Comparison of ENCODE assay signal across 23 mouse cellular contexts in the genomic region with DNA sequence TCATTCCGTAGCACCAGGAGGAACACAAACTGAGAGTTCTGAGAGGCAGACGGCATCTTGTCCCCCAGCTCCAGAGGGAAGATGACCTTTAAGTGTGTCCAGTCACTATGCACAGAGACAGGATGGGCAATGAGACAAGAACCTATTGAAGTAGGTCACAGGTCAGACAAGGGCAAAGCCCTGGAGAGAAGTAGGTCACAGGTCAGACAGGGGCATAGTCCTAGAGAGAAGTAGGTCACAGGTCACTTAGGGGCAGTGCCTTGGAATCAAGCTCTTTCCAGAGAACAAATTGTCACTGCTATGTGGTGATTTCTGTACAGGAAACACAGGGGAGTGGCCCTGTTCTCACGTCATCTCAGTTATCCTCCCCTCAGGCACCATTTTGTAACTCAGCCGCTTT.
DNase-seq lines count a peak whose midpoint lies in the region; ATAC-seq and TF ChIP-seq lines count a peak whose summit lies in the region.
"Had no signal": no experiment of that assay in that cellular context is flagged by ENCODE, and none has a peak within 500 bp of the region (broad histone marks: within the 10 kb centered on the region; RNA-seq: fewer than 3 reads in every experiment).

No protein-coding gene starts in this region.

- H3K27me3 ChIP-seq in hindbrain, embryonic 10.5 days (ENCODE audit: insufficient read depth, poor library complexity, severe bottlenecking): peaks cover 13% of the 10 kb centered on the region; the same call in 1 of the 2 replicates
- no peaks in the 10 kb centered on the region for H3K27me3 ChIP-seq in hindbrain, embryonic 16.5 days (replicated peaks; ENCODE audit: control insufficient read depth, insufficient read depth, low read length)
- H3K27me3 ChIP-seq in liver, postnatal 0 days (ENCODE audit: insufficient read depth, low read length): no peaks in the 10 kb centered on the region
- H3K27me3 ChIP-seq in liver, embryonic 11.5 days (replicated peaks; ENCODE audit: control insufficient read depth, insufficient read depth, low read length): no peaks in the 10 kb centered on the region
- H3K27me3 ChIP-seq: embryonic facial prominence, embryonic 13.5 days; embryonic facial prominence, embryonic 15.5 days; forebrain, embryonic 12.5 days had no signal

- H3K36me3 ChIP-seq in hindbrain, embryonic 10.5 days: no peaks in the 10 kb centered on the region
- H3K36me3 ChIP-seq in hindbrain, embryonic 16.5 days (ENCODE audit: control insufficient read depth, insufficient read depth, low read length): no peaks in the 10 kb centered on the region
- H3K36me3 ChIP-seq in liver, postnatal 0 days (replicated peaks; ENCODE audit: insufficient read depth, low read length): no peaks in the 10 kb centered on the region
- H3K36me3 ChIP-seq in liver, embryonic 11.5 days (ENCODE audit: control insufficient read depth, insufficient read depth, low read length): no peaks in the 10 kb centered on the region
- H3K36me3 ChIP-seq: embryonic facial prominence, embryonic 13.5 days; embryonic facial prominence, embryonic 15.5 days; forebrain, embryonic 10.5 days; forebrain, embryonic 12.5 days had no signal

- no peaks in the 10 kb centered on the region for H3K9me3 ChIP-seq in hindbrain, embryonic 10.5 days
- no peaks in the 10 kb centered on the region for H3K9me3 ChIP-seq in hindbrain, embryonic 16.5 days (ENCODE audit: control insufficient read depth, low read length)
- H3K9me3 ChIP-seq in liver, postnatal 0 days (ENCODE audit: low read length): no peaks in the 10 kb centered on the region
- no peaks in the 10 kb centered on the region for H3K9me3 ChIP-seq in liver, embryonic 11.5 days (ENCODE audit: control insufficient read depth, low read length)
- H3K9me3 ChIP-seq: embryonic facial prominence, embryonic 13.5 days; embryonic facial prominence, embryonic 15.5 days; forebrain, embryonic 10.5 days; forebrain, embryonic 12.5 days had no signal

- no peak for TF ChIP-seq CTCF in liver, postnatal 0 days (IDR thresholded peaks at IDR 0.05; ENCODE audit: low read depth)

- 25% methylated on average over 4 of the region's 4 CpGs for WGBS in hindbrain, embryonic 10.5 days
- 48% methylated on average over 4 of the region's 4 CpGs for WGBS in hindbrain, embryonic 16.5 days
- WGBS in liver, postnatal 0 days (ENCODE audit: insufficient replicate concordance): 59% methylated on average over 4 of the region's 4 CpGs
- 73% methylated on average over 4 of the region's 4 CpGs for WGBS in liver, embryonic 11.5 days

- no peak for TF ChIP-seq EP300 in liver, postnatal 0 days (IDR thresholded peaks at IDR 0.05; ENCODE audit: low read depth)

- H3K27ac ChIP-seq in hindbrain, embryonic 10.5 days: no peak overlapping the region
- no peak overlapping the region for H3K27ac ChIP-seq in hindbrain, embryonic 16.5 days (ENCODE audit: low read depth, low read length)
- no peak overlapping the region for H3K27ac ChIP-seq in liver, postnatal 0 days (ENCODE audit: low read depth)
- no peak overlapping the region for H3K27ac ChIP-seq in liver, embryonic 11.5 days (ENCODE audit: low read depth, low read length)
- H3K27ac ChIP-seq: embryonic facial prominence, embryonic 13.5 days; embryonic facial prominence, embryonic 15.5 days; forebrain, embryonic 10.5 days; forebrain, embryonic 12.5 days had no signal

- H3K4me2 ChIP-seq in hindbrain, embryonic 16.5 days (ENCODE audit: low read length): no peak overlapping the region
- H3K4me2 ChIP-seq in liver, postnatal 0 days (ENCODE audit: low read depth, low read length): no peak overlapping the region
- no peak overlapping the region for H3K4me2 ChIP-seq in liver, embryonic 11.5 days
- H3K4me2 ChIP-seq: embryonic facial prominence, embryonic 13.5 days; embryonic facial prominence, embryonic 15.5 days; forebrain, embryonic 12.5 days had no signal

- H3K4me1 ChIP-seq in hindbrain, embryonic 10.5 days (replicated peaks): peaks cover 11% of the 10 kb centered on the region
- no peaks in the 10 kb centered on the region for H3K4me1 ChIP-seq in hindbrain, embryonic 16.5 days (ENCODE audit: control insufficient read depth, insufficient read depth, low read depth, low read length)
- no peaks in the 10 kb centered on the region for H3K4me1 ChIP-seq in liver, postnatal 0 days (ENCODE audit: insufficient read depth)
- no peaks in the 10 kb centered on the region for H3K4me1 ChIP-seq in liver, embryonic 11.5 days (replicated peaks; ENCODE audit: control insufficient read depth, insufficient read depth, low read length)
- H3K4me1 ChIP-seq: embryonic facial prominence, embryonic 13.5 days; embryonic facial prominence, embryonic 15.5 days; forebrain, embryonic 12.5 days had no signal

- no peak overlapping the region for H3K9ac ChIP-seq in hindbrain, embryonic 16.5 days (ENCODE audit: low read depth, low read length)
- no peak overlapping the region for H3K9ac ChIP-seq in liver, postnatal 0 days (replicated peaks)
- no peak overlapping the region for H3K9ac ChIP-seq in liver, embryonic 11.5 days (ENCODE audit: low read depth, low read length)
- H3K9ac ChIP-seq: embryonic facial prominence, embryonic 13.5 days; embryonic facial prominence, embryonic 15.5 days; forebrain, embryonic 12.5 days had no signal

- DNase-seq in hindbrain, embryonic 10.5 days (ENCODE audit: low spot score): peak; percentile 12
- peak; percentile 16 for DNase-seq in liver, postnatal 0 days
- DNase-seq in liver, embryonic 11.5 days (ENCODE audit: low spot score): no peak
- DNase-seq in embryo, embryonic 10.5 days (ENCODE audit: low spot score): peak; percentile 37
- no peak for DNase-seq in right cerebral cortex, postnatal 10 days (ENCODE audit: low spot score in 2 of 2)
- no peak for DNase-seq in adrenal gland, postnatal 4 days (ENCODE audit: low spot score in 2 of 2)
- DNase-seq: adrenal gland, adult 2 months; adrenal gland, postnatal 10 days; adrenal gland, postnatal 25 days; cerebellum, adult 11 months; cerebellum, adult 18-20 months; cerebellum, adult 8-10 months; cerebellum, adult 9-11 months; cerebellum, postnatal 14 days; cerebellum, postnatal 36 days had no signal

- no peak overlapping the region for H3K4me3 ChIP-seq in hindbrain, embryonic 10.5 days
- H3K4me3 ChIP-seq in hindbrain, embryonic 16.5 days (ENCODE audit: low read length): no peak overlapping the region
- H3K4me3 ChIP-seq in liver, postnatal 0 days (ENCODE audit: low read depth, low read length): no peak overlapping the region
- H3K4me3 ChIP-seq in liver, embryonic 11.5 days (ENCODE audit: low read depth, low read length): no peak overlapping the region
- H3K4me3 ChIP-seq: embryonic facial prominence, embryonic 13.5 days; embryonic facial prominence, embryonic 15.5 days; erythroblast, embryonic 14.5 days; forebrain, embryonic 10.5 days; forebrain, embryonic 12.5 days had no signal

- ATAC-seq in hindbrain, embryonic 16.5 days: no peak
- ATAC-seq in liver, postnatal 0 days: peak; percentile 88
- no peak for ATAC-seq in liver, embryonic 11.5 days (replicated peaks; ENCODE audit: low FRiP score)
- ATAC-seq: forebrain, embryonic 14.5 days; forebrain, embryonic 16.5 days had no signal

Comparison
In these comparisons a context has a peak if more than half of its experiments do, and no peak if none do; other contexts are left out.
1. DNase-seq: peak in hindbrain, embryonic 10.5 days (single experiment), liver, postnatal 0 days (single experiment) and embryo, embryonic 10.5 days (single experiment); none in liver, embryonic 11.5 days (single experiment), right cerebral cortex, postnatal 10 days (0 of 2) and adrenal gland, postnatal 4 days (0 of 2).